Mouse (Mus musculus): ENCODE data around the gene Slc38a4.

DNA sequence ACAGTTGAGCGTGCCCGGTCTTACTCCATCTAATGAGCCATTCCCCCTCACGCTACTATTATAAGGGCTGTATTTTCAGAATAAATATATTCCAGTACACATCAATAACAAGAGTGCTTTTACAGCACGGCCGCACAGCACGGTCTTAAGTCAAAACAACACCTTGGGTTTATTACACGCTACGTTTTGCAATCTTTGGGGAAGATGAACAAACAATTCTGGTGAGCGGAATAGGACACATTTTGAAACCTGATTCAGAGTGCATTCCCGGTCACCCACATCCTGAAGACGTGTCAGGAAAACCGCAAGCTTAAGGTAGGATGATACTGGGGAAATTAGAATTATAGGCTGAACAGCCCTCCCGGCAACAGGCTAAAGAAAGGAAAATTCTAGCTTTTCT lies 11.8 kb downstream of the Slc38a4 start:
- TF ChIP-seq CTCF (IDR thresholded peaks at IDR 0.05; ENCODE audit: low read depth) (no peak), EP300 (IDR thresholded peaks at IDR 0.05; ENCODE audit: low read depth) (no peak)

All from liver, embryonic 14.5 days (tissue).